Mouse (Mus musculus) layer of hippocampus, postnatal 14 days (tissue): ENCODE data around the gene Atf5. TPM values are rescaled to one million over a fixed set of nuclear protein-coding genes. Genes with fewer than 3 reads are reported as not detected.

Experiments
- DNase-seq, 2 experiments: peaks; one replicate each; pipeline ENCODE4 v3.0.0; 2021 to 2022; ENCODE audit warnings: low spot score in 2 of 2, mixed read lengths in 1 of 2
- total RNA-seq, 2 experiments: library from RNA; stranded (reverse); gene quantifications; 2 replicates each; pipeline ENCODE4 v1.2.3; 2021

The Atf5 gene
- total RNA-seq, 2 experiments from 2014 or later: 27.3 to 28.4 TPM

DNA sequence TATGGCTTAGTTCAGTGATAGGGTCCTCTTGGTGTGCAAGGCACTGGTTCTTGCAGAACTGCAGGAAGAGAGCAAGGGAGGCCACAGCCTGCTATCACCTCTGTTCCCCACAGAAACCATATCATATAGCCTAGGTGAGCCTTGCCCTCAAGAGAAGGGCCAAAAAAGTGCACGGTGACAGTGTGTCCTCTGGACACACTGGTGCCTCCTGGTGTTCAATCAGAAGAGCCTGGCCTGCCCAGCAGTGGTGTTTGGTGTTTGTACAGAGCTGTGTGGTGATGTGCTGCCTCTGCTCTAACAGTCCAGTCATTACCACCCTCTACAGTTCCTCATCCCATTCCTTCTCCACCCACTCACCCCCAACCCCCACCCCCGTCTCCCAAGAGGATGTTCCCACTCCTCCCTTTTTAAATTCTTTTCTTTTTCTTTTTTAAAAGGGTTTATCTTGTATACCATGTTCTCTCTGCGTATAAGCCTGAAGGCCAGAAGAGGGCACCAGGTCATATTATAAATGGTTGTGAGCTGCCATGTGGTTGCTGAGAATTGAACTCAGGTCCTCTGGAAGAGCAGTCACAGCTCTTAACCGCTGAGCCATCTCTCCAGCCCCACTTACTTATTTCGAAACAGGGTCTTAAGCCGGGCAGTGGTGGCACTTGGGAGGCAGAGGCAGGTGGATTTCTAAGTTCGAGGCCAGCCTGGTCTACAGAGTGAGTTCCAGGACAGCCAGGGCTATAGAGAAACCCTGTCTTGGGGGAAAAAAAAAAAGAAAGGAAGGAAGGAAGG lies 5.4 kb upstream of the Atf5 start:
- DNase-seq: no peak

DNA sequence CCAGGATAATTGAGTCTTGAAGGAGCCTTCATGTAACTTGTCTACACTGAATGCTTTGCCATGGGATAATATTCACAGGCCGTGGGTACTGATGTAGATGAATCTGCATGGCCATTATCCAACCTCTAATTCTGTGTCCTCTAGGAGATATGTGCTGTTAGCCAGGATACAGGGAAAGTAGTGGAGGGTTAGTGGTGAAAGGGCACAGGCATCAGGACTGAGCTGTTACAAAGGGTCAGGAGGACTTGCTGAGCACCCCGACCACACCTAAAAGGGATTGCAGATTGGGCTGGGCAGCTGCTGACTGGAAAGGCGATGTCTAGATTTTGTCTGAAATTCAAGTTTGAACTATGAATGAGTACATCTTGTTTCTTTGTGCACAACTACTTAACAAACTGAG lies 4.1 kb upstream of the Atf5 start:
- no peak for DNase-seq

DNA sequence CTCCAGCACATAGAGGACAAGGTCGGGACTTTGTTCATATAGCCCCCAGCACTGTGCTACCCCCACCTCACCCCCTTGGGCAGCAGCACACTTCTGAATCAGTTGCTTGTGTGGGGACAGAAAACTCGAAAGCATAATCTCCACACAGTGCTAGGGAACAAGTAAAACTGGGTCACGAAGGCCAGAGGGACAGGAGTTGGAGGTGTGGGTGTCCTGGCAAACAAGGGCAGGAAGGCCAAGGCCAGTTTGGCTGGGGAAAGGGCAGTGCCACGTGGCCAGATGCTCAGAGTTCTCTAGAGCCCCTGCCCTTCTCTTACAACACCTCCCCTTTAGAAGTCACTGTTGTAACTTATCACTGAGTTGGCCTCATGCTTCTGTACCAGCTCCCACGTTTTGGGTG lies 3.4 kb upstream of the Atf5 start:
- no peak for DNase-seq

DNA sequence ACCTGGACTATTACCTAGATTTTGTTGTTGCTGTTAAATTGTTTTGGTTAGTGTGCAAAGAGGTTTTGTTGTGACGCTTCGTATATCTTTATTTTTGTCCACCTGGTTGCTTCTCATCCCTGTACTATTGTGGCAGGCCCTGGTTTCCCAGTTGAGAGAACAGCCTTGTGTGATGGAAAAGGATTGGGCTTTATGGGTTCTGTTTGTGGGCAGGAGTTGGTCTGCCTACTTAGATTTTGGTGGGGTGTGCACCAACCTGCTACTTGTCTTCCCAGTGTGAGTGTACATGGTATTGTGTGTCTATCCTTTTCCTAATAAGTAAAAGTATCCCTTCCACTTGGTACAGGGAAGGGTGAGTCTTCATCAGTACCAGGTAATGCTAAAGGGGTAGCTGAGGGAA lies 2.9 kb upstream of the Atf5 start:
- DNase-seq: no peak

DNA sequence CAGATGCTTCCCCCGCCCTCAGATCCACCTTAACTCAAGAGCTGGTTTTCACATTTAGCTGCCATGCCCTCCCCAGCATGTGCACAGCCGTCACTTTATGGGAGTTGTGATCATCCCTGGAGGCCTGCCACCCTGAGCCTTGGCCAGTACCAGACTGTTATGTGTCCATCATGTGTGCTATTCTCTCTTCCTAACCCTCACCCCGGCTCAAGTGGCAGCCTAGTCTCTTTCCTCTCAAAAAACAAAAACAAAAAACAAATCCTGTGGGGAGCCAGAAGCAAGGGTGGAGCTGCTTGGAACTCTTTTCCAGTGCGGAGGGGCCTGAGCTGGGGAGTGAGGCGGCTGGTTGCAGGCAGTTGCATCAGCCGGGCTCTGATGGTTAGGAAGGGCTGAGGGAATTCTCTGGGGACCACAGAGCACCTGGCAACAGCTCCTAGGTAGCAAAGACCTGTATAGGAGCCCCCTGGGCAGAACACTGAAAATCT lies 2.3 kb upstream of the Atf5 start:
- DNase-seq: no peak

DNA sequence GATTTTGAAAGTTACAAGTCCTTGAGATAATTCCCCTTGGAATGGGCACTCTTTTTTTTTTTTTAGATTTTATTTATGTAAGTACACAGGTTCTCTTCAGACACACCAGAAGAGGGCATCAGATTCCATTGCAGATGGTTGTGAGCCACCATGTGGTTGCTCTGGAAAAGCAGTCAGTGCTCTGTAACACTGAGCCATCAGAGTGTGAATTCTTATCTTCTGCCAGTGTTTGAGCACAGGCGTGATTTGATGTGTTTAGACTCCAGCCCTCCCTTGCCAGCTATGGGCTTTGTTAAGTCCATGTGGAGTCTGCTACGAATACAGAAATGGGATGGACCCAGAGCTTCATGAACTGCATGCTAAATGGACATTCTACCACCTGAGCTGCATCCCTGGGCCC lies 1.7 kb upstream of the Atf5 start:
- DNase-seq: peak in 1 of 2 experiments; percentile 67

DNA sequence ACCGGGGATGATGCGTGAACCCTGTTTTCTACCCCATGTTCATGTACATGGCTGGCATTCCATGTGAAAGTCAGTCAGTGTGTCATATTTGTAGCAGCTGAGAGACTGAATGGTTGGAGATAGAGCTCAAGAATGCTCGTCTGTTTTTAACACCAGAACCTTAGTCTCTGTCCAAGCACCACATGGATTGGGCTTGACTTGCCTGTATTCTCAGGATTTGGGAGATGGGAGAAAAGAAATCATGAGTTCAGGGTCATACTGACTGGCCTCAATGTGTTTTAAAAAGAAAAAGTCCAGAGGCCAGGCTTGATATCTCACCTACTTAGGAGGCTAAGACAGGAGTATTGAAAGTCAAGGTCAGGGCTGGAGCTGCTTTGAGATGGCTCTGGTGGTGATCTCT lies 983 bp upstream of the Atf5 start:
- no peak for DNase-seq

DNA sequence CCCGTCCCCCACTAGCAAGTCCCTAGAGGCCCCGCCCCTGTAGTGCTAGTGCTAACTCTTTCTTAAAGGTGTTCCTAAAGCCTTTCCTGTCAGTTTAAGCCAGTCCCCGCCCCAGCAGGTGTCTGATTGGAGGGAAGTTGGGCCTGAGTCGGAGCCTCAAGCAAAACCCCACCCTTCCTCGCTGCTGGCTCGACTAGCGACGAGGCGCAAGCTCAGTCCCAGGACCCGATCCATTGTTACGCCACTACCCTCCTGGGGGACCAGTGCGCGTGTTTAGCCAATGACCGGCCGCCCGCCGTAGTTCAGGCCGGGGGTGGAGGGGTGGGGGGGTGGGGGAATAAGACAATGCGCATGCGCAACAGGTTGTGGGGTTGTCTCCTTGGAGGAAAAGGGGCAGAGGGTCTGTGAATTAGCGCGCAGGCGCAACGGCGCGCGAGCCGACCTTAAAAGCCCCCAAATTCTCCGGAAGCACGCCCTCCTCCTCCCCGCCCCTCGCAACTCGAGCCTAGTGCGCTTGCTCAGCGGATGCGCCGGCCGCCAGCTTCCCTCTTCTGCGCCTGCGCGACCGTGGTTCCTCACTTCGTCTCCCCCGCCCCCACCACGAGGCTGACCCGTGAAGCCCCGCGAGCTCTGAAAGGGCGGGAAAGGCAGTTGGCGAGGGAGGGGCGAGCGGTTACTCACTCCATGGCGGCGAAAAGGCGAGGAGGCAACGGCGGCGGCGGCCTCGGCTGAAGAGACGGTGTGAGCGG lies 563 bp downstream of the Atf5 start, which contains the start of the genes Nup62 and Il4i1:
TSS of gene Nup62 (plus strand) at position 368 of the 749 bp plus-strand sequence.
TSS of gene Il4i1 (plus strand) at position 667 of the 749 bp plus-strand sequence.
- DNase-seq: peak; percentile 99

DNA sequence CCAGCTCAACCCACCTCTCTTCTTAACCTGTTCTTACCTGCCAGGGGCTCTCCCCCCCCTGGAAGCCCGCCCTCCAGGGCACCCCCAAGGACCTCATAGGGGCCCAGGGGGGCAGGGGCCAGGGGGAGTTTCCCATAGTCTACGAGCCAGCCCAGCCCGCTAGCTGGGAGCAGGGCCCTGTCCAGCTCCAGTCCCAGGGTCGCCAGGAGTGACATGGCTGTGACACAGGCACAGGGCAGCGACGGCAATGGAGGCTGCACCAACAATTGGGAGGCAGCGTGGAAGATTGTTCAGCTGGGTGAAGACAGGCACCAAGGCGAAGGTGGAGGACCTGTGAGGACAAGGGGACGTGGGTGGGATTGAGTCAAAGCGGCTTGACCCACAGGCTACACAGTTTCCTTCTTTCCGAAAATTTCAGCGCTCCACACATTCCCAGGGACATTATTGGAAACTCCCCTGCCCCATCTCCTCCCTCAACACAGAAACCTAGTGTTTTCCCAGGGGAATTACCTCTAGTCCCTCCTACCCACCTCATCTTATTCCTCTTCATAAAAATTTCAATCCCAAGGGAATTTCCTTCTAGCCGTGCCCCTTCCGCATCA lies 1.4 kb downstream of the Atf5 start:
- no peak for DNase-seq

DNA sequence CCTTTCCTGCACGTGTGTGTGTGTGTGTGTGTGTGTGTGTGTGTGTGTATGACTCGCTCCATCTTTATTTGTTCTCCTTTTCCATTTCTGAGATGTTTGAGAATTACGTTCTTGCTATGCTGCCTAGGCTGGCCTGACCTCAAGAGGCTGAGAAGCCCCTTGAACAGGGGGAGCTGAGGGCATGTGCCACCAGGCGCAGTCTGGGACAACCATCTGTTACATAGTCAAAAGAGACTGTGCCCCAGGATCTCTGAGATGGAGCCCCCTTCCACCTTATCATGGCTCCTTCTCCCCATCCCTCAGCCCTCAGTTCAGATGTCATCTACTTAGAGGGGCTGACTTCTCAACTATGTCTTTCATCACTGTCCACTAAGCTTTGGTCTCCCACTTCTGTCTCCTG lies 2.0 kb downstream of the Atf5 start:
- no peak for DNase-seq

DNA sequence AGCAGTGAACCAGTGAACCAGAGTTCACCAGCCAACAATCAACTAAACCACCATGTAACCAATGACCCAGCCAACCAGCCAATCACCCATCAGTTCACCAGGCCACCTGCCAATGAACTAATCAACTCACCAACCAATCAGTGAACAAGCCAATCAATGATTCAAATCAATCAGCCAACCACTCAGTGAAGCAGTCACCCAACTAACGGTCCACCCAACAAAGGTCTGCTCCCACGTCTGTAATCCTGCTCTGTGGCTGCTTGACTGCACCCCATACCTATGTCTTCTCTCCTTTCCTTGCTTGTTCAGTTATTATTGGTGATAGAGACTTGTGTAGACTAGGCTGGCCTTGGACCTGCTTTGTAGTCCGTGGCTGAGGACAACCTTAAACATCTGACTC lies 2.5 kb downstream of the Atf5 start:
- no peak for DNase-seq

DNA sequence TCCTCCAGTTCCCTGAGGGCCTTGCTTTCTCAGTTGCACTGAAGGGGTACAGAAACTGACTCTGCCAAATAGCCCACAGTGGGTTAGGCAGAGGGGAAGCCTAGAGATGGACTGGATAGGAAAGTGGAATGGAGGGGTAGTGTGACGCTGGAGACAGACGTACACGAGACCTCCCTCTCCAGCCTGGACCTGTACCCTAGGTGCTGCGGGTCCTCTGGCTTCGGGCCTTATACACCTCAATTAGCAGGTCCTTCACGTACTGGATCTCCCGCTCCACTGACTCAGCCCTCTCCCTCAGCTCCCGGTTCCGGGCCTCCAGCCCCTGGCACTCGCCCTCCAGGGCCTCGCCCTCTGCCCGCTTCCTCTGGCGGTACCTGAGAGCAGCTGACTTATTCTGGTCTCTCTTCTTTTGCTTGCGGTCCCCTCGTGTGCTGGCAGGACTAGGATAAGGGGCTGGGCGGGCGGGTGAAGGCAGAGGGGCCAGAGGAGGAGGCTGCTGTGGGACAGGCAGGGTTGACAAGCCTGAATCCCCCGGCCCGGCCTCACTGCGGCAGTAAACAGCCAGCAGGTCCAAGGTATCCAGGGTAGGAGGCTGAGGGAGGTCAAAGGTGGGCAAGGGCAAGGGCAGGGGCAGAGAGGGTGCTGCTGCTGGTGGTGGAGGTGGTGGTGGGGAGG lies 3.7 kb downstream of the Atf5 start:
- no peak for DNase-seq

DNA sequence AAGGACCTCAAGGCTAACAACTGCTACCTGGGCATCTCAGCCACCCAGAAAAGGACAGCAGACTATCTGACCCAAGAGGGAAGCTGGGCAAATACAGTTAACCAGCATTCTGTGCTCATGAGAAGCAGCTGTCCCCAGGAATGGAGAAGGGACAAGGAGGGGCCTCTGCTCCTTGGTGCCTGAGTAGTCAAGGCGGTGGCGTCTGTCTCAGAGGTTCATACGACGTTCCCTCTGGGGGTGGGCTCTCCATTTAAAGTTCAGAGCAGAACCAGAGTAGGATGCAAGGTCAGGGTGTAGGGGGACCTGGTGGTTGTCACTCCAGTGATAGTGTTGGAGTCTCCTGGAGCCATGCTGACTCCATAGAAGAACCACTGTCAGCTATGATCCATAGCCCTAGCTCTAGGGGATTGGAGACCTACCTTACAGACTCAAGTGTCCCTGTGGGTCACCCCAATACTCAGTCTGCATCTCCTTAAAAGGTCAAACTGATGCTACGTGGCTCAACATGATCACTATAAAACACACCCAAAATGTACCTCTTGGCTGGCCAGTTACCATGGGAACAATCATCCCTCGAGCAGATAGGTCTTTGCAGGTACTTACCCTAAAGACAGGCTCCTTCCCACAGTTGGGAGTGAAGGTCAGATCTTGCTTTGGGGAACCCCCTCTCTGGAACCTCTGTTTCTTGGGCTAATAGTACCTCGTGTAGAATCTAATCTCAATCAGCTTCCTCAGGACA lies 5.5 kb downstream of the Atf5 start:
- DNase-seq: no peak

DNA sequence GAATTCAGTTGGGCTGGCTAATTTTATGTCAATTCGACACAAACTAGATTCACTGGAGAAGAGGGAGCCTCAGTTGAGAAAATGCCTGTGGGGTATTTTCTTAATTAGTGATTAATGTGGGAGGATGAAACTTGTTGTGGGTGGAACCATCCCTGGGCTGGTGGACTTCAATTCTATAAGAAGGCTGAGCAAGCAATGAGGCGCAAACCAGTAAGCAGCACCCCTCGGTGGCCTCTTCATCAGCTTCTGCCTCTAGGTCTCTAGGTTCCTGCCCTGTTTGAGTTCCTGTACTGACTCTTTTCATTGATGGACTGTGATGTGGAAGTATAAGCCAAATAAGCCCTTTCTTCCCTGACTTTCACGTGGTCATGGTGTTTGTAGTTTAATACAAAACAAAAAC lies 6.1 kb downstream of the Atf5 start:
- DNase-seq: no peak

DNA sequence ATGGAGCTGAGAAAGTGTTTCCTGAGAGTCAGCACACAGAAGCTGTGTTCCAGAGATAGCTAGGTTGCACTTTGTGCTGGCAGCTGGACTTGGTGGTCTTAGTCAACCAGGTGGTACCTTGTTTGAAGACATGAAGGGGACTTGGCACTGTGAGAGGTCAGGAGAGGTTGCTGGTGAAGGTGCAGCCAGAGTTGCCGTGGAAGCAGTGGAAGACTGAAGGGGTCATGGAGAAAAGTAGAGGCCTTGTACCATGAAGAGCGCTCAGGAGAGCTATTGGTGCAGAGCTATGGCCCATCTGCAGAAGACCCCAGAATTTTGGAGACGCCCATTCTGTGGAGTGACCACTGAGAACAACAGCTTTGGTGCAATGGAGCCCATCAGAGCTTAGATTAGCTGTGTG lies 7.0 kb downstream of the Atf5 start:
- no peak for DNase-seq

DNA sequence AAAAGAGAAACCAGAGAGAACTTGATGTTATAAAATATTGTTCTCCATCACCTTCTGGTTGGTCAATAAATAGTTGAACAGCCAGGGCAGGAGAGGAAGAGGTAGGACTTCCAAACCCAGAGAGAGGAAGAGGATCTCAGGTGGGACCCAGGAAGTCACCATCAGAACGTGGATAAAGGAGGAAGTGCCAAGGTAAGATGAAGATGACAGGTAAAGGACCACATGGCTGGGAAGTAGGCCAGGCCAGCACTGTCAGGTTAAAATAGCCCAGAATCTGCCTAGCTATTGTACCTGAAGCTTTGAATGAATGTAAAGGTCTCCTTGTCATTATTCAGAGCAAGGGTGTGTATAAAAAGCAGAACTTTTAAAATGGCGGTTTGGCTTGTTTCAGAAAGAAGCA lies 7.5 kb downstream of the Atf5 start:
- DNase-seq: no peak

DNA sequence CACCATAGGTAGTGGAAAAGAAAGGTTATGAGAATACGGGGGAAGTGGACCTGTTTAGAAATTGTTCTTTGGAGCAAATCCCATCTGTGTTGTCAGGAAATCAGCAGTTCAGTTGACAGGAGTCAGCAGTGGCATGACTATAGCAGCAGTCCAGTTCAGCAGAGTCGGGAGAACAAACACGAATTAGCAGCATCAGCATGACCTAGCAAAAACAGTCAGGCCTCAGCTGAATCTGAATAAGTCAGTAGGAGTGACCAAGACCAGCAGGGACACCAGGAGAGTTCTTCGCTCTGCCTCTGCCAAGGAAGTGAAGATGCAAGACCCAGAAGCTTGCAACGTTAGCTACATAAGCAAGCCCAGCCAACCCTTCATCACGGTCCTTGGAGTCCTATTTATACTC lies 23.7 kb downstream of the Atf5 start:
- no peak for DNase-seq

DNA sequence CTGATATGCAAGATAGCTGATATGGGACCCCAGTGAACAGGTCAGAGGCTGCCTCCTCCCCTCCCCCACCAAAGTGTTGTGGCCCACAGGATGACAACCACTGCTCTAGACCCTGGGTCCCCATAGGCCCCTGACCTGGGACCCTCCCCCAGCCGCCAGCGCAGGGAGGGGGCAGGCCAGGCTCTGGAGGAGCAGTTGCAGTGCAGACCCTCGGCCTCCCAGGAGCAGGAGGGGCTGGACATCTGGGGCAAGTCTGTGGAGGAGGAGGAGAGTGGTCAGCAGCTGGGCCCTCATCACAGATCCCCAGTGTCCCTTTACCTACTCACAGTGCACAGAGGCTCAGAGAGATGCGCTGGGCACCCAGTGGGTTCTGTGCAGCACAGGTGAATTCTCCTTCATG lies 26.4 kb downstream of the Atf5 start:
- DNase-seq: no peak

DNA sequence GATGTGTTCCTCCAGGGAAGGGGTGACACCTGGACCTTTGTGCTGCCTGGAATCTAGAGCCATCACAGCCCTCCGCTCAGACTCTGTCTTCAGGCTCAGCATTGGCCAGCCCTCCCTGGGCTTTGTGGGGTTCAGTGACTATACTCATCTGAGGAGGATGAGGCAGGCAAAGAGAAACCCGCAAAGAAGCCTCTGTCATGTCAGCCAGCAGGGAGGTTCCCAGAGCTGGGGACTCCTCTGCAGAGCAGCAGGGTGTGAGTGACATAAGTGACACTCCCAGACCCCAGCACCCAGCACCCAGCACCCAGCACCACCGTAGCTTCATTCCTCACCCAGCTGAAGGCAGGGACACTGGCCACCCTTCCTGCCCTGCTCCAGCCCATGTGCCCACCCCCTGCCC lies 26.9 kb downstream of the Atf5 start:
- DNase-seq: no peak

DNA sequence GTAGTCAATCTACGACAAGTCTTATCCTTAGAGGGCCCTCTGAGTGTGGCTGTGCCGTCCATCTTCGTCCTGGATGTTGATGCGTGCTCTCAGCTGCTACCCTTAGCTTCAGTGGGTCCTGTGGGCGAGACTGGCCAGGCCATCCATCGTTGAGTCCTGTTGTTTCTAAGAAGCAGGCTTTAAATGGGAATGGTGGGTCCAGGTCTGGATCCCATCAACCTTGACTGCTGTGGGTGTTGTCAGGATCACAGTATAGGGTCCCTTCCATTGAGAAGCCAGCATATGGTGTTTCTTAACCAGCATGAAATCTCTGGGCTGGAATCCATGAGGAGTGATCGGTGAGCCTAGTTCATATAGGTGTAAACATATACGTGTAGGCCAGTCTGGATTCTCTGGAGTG lies 36.4 kb downstream of the Atf5 start:
- no peak for DNase-seq
